Mouse (Mus musculus) gastrocnemius, postnatal 4 days (tissue): Measurements from ENCODE around the gene Sirt7. TPM values are rescaled to one million over a fixed set of nuclear protein-coding genes. Genes with fewer than 3 reads are reported as not detected.

Experiments used
- DNase-seq, 2 experiments: peaks; one replicate each; pipeline ENCODE4 v3.0.0; 2021 to 2022; ENCODE audit warnings: low spot score in 2 of 2, mixed read lengths in 2 of 2
- long read RNA-seq, 2 experiments: library from polyadenylated mRNA; stranded (forward); transcript quantifications; one replicate each; pipeline ENCODE4 v2.0.0; 2021
- total RNA-seq, 2 experiments: library from RNA; stranded (reverse); gene quantifications; 2 replicates each; pipeline ENCODE4 v1.2.3; 2021

Sirt7 gene
- 10 to 100 TPM; 12.2 to 12.6 TPM for total RNA-seq
- long read RNA-seq, experiment 1, transcript Sirt7-201 (10 exons, 1,727 nt) = major isoform, 10 of 19 reads
- long read RNA-seq, experiment 1, partial matches to known transcripts = 4 of 19 reads
- long read RNA-seq, experiment 1, other reads (novel, unspliced or antisense) = 5 of 19 reads
- long read RNA-seq, experiment 2, transcript Sirt7-201 (10 exons, 1,727 nt) = major isoform, 16 of 24 reads
- long read RNA-seq, experiment 2, partial matches to known transcripts = 5 of 24 reads
- long read RNA-seq, experiment 2, other reads (novel, unspliced or antisense) = 2 of 24 reads

GRCm38 (mm10) chr11:120625152-120625775 is at the start of gene Sirt7:
Gene Sirt7, minus strand, starts transcription at chr11:120625240.
- DNase-seq = no peak

GRCm38 (mm10) chr11:120673594-120674122 is 48.6 kb upstream of the Sirt7 start:
- DNase-seq = no peak

DNA sequence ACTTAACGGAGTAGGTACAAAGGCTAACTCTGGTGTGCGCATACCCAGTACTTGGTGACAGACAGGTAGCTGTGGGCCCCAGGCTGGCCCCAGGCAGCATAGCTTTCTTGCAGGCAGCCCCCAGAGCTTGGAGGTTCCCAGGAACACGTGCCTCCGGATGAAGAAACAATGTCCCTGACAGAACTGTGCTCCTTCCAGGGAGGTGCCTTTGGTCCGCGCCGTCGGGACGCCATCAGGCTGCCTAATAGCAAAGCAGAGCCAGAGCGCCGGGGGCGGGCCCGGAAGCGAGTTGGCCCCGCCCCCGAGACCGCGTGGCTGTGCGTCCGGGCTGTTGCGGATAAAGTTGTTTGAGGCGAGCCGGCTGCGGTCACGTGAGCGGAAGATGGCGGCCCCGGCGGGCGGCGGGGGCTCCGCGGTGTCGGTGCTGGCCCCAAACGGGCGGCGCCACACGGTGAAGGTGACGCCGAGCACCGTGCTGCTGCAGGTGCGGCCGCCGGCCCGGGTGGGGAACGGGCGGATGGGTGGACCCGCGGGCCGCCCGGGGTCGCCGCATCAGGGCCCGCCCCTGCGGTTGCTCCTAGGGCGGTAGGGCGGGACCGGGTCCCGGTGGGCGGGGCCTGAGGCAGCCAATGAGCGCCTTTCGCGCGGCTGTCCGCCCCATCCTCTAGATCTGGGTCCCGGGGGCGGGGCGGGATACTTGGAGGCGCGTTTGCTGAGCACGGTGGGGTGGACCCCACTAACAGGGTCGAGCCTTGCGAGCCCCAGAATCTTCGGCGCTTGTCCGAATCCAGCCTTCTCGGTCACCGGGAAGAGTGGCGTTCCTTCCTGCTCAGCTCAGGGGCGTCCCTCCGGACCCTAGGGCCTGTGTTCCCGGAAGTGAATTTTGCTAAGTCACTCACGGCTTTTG is 47.9 kb upstream of the Sirt7 start, which contains the start of gene Aspscr1:
Aspscr1 (plus strand) TSS at position 287 of the 907 bp plus-strand sequence.
- peak; percentile 97 to 99 for DNase-seq

GRCm38 (mm10) chr11:120666617-120667016 is 41.6 kb upstream of the Sirt7 start:
- DNase-seq = no peak

DNA sequence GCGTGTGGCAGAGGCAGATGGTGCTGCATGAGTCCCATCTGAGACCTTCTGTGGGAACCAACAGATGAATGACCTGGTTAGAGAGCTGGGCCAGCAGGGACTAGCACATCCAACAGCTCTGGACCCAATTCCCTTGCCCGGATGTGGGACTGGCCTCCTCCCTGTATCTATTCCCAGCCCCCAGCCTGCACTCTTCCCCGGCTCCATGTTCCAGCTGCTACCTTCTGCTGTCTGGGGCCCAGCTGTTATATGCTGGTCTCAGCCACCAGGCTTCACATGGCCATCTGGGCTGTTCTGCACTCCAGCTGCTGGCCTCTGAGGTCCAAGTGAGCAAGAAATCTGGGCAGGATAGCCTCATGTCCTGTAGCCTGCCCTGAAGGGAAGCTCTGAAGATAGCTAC is 40.4 kb upstream of the Sirt7 start:
- no peak for DNase-seq

DNA sequence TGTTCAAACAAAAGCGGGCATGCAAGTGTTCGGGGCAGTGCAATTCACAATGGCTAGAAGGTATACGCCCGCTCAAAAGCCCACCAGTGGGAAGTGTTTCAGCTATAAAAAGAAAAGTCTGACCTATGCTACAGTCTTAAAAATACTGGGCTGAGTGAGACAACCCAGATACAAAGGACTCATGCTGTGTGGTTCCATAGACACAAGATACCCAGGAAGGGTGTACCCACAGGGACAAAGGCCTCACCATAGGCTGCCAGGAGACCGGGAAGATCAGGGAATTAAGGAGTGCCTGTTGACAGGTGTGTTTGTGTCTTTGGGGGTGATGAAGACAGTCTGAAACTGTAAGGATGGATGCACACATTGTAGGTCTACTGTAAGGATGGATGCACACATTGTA is 38.7 kb upstream of the Sirt7 start:
- DNase-seq = no peak

DNA sequence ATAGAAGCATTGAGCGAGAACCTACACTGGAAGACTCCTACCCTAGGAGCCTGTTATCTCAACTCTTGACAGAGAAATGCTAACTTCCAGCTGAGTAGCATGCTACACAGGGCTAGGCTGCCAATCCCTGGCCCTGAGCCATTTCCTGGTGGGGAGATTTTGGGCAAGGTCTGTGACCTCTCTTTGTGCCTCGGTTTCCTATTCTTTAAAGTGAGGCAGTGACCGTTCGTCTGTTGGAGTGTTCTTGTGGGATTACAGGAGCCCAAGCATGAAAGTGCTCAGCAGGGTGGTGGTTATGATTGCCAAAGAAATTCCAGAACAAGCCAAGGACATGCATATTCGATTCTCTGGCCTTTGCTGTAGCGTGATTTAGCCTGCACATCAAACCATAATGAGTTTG is 37.7 kb upstream of the Sirt7 start:
- DNase-seq = no peak

- DNase-seq = no peak
Observed at GRCm38 (mm10) chr11:120661076-120661460, 36.0 kb upstream of the Sirt7 start, which contains the start of gene Notum. Gene Notum, minus strand, starts transcription at chr11:120661175.

GRCm38 (mm10) chr11:120660301-120661075 is 35.4 kb upstream of the Sirt7 start:
- no peak for DNase-seq

GRCm38 (mm10) chr11:120659509-120660300 is 34.7 kb upstream of the Sirt7 start:
- DNase-seq = no peak

DNA sequence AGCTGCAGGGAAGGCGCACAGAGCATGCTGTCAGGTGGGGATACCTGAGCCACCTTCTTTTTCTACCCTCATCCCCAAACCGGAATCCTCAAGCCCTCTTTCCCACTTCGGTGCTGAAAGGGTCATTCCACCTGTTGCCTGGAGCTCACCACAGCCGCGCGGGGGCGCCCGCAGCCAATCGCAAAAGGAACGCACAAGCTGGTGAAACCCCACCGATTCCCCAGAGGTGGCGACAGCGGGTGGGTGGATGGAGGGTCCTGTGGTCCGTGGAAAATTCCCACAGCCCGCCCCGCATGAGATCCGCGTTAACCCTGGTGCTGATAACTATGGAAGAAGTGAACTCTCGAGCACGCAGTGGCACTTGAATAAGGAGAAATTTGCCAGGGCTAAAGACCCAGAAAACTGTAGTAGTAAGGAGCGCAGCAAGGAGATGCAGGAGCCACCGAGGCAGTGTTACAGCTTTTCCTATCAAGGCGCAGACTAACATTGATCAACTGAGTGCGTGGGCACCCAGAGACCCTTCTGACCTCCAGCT is 33.9 kb upstream of the Sirt7 start:
- peak in 1 of 2 experiments; percentile 81 for DNase-seq

GRCm38 (mm10) chr11:120657301-120657700 is 32.3 kb upstream of the Sirt7 start:
- no peak for DNase-seq

DNA sequence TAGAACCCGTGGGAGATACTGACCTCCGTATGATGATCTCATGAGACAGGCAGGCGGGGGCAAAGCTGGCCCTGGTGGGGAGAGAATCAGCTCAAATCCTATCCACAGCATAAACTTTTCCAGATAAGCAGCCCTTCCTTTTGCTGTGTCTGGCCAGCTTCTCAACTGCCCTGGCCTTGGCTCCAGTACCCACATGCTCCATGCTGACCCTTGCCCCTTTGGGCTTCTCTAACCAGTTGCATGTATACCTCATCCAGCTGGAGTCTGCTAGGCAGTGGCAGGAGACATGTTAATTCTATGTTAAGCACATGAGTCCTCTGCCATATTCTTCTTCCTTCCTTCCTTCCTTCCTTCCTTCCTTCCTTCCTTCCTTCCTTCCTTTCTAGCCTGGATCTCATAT is 29.7 kb upstream of the Sirt7 start:
- no peak for DNase-seq

DNA sequence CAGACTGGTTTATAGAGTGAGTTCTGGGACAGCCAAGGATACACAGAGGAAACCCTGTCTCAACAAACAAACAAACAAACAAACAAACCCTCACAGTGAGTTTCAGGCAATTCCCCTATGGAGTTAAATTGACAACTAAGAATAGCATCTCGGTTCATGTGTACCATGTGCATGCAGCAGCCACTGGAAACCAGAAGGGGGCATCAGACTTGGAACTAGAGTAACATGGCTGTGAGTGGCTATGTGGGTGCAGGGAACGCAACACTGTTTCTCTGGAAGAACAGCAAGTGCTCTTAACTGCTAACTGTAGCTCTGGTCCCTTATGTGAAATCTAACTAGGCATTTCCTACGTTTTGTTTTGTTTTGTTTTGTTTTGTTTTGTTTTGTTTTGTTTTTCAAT is 26.8 kb upstream of the Sirt7 start:
- DNase-seq = no peak

- no peak for DNase-seq
Observed at GRCm38 (mm10) chr11:120648001-120648476, 23.0 kb upstream of the Sirt7 start, which contains the start of gene Myadml2. Gene Myadml2, minus strand, starts transcription at chr11:120648158.

DNA sequence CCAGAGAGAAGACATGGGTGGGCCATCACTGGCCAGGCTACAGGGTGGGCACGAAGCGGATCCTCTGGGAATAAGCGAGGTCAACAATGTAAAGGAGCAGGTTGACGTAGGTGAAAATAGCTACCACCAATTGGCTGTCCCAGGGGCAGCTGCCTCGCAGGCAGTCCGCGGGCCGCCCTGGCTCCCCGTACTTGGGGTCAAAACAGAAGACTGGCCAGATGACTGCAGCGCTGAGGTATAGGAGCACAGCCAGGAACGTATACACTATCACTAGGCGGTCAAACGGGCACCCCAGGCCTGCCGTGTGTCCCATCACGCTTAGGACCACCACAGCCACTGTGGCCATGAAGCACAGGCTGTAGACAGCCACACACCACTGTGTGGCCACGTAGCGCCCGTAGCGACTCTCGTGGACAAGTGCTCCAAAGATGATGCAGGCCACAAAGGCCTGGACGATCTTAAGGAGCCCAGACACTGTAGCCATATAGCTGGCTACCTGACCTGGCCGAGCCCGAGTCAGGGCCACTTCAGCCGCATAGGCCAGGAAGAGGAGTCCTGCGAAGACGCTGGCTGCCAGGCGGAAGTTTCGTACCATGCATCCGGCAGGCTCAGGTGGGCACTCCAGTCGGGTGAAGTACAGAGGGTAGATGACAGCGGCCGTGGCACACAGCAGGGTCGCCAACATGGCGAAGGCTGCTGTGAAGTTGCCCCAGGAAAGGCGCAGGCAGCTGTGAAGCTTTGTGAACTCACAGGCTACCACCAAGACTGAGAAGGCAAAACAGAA is 22.2 kb upstream of the Sirt7 start:
- no peak for DNase-seq

DNA sequence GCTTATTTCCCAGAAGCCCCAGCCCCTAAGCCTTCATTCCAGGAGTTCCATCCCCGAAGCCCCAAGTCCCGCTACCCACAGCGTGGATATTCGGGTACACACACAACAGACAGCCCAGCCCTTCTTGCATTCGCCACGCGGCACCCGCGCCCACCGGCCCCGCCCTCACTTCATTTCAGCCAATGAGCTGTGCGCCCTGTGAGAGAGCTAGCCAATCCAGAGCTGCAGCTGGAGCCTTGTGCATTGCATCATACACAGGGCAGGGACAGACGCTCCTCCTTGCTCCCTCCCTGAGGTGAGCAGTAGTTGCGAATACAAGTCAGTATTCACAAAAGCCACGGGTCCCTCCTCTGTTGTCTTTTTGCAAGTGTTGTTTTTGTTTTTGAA is 18.6 kb upstream of the Sirt7 start, which contains the start of gene Pycr1:
Pycr1 (minus strand) TSS at position 169 of the 387 bp plus-strand sequence.
- peak; percentile 85 to 93 for DNase-seq

DNA sequence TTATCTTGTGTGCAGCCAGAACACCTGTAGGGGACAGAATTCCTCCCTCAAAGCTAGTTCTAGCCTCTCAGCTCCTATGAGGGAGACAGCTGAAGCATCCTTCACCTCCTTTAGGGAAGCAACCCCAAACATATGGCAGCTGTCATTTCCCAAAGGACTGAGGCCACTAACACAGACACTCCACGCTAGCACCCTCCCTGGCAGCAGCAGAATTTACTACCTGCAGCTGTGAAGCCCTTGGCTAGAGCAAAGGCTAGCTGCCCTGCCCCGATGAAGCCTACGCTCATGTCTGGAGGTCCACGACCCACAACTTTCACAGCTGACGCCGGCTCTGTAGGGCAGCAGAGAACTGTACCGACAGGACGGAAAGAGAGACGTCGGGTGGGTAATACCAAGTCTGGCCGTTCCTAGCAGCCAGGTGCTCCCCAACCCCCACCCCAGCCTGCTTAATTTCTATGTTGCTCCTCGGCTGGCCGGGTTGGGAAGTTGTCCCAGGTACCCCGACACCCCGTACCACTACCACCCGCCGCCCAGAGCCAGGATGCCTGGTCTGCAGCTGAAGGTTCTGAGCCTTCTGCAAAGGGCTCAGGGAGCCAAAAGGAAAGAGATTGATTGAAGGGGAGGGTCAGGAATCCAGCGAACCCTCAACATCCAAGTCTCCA is 18.0 kb upstream of the Sirt7 start:
- peak in 1 of 2 experiments; percentile 26 for DNase-seq
